Mouse (Mus musculus) cerebellum, adult 11 months (tissue): ENCODE measurements around the gene Tdrd1.

ENCODE experiments used
- DNase-seq: peaks from one replicate; pipeline ENCODE4 v3.0.0; 2022

The Tdrd1 gene

GRCm38 (mm10) chr19:56915084-56915483, 89.1 kb downstream of the Tdrd1 start:
- no peak for DNase-seq
